Mouse (Mus musculus): Measurements from ENCODE around the gene Mdp1. TPM values are rescaled to one million over a fixed set of nuclear protein-coding genes. Genes with fewer than 3 reads are reported as not detected.

Gene Mdp1
- polyA plus RNA-seq, 1 experiment from 2014 or later = 61.9 TPM

GRCm38 (mm10) chr14:55682118-55682493, 21.8 kb upstream of the Mdp1 start:
- no peaks in the 10 kb centered on the region for H3K9me3 ChIP-seq (ENCODE audit: control insufficient read depth, low read length)
- ATAC-seq (replicated peaks; ENCODE audit: low FRiP score) (peak; percentile 59; the same call in 1 of the 2 replicates), DNase-seq (ENCODE audit: low spot score) (no peak)
- peaks cover 5% of the 10 kb centered on the region for H3K4me1 ChIP-seq (replicated peaks; ENCODE audit: control insufficient read depth, insufficient read depth, low read length)
- 18% methylated on average over 3 of the region's 3 CpGs for WGBS
- H3K36me3 ChIP-seq (ENCODE audit: control insufficient read depth, insufficient read depth, low read length) = peaks cover 8% of the 10 kb centered on the region; the same call in 1 of the 2 replicates
- no peak overlapping the region for H3K27ac ChIP-seq (ENCODE audit: low read depth, low read length)
- H3K4me3 ChIP-seq (ENCODE audit: low read depth, low read length) = peak overlapping the region; percentile 68
- H3K4me2 ChIP-seq (ENCODE audit: low read depth, low read length, severe bottlenecking) = peak overlapping the region; percentile 79
- peak overlapping the region; percentile 82 for H3K9ac ChIP-seq (ENCODE audit: low read length)
- no peaks in the 10 kb centered on the region for H3K27me3 ChIP-seq (ENCODE audit: control insufficient read depth, insufficient read depth, low read length)

GRCm38 (mm10) chr14:55681160-55682117, 21.1 kb upstream of the Mdp1 start, which contains the start of gene Tinf2:
Gene Tinf2 (minus strand): TSS chr14:55681820.
- H3K9me3 ChIP-seq (ENCODE audit: control insufficient read depth, low read length) = no peaks in the 10 kb centered on the region
- DNase-seq (ENCODE audit: low spot score) = peak; percentile 98
- H3K36me3 ChIP-seq (ENCODE audit: control insufficient read depth, insufficient read depth, low read length) = peaks cover 8% of the 10 kb centered on the region; the same call in 1 of the 2 replicates
- H3K4me1 ChIP-seq (replicated peaks; ENCODE audit: control insufficient read depth, insufficient read depth, low read length) = peaks cover 5% of the 10 kb centered on the region
- no peaks in the 10 kb centered on the region for H3K27me3 ChIP-seq (ENCODE audit: control insufficient read depth, insufficient read depth, low read length)
- under 1% methylated on average over 66 of the region's 66 CpGs for WGBS
- peak within 1 kb of the TSS; percentile 82 for H3K9ac ChIP-seq (ENCODE audit: low read length)
- peak within 1 kb of the TSS; percentile 68 for H3K4me3 ChIP-seq (ENCODE audit: low read depth, low read length)
- peak within 1 kb of the TSS; percentile 53 for H3K27ac ChIP-seq (ENCODE audit: low read depth, low read length)
- ATAC-seq (replicated peaks; ENCODE audit: low FRiP score) = peak; percentile 98
- H3K4me2 ChIP-seq (ENCODE audit: low read depth, low read length, severe bottlenecking) = peak within 1 kb of the TSS; percentile 79

- Histone ChIP-seq H3K27ac (ENCODE audit: low read depth, low read length) (no peak overlapping the region), H3K36me3 (ENCODE audit: control insufficient read depth, insufficient read depth, low read length) (peaks cover 8% of the 10 kb centered on the region; the same call in 1 of the 2 replicates), H3K4me1 (replicated peaks; ENCODE audit: control insufficient read depth, insufficient read depth, low read length) (peaks cover 5% of the 10 kb centered on the region), H3K9me3 (ENCODE audit: control insufficient read depth, low read length) (no peaks in the 10 kb centered on the region), H3K27me3 (ENCODE audit: control insufficient read depth, insufficient read depth, low read length) (no peaks in the 10 kb centered on the region), H3K4me3 (ENCODE audit: low read depth, low read length) (no peak overlapping the region), H3K4me2 (ENCODE audit: low read depth, low read length, severe bottlenecking) (no peak overlapping the region), H3K9ac (ENCODE audit: low read length) (no peak overlapping the region)
- DNase-seq (ENCODE audit: low spot score) (no peak), ATAC-seq (replicated peaks; ENCODE audit: low FRiP score) (no peak)
- 86% methylated on average over 4 of the region's 4 CpGs for WGBS
These were observed 17.3 kb upstream of the Mdp1 start for GRCm38 (mm10) chr14:55677615-55678014.

DNA sequence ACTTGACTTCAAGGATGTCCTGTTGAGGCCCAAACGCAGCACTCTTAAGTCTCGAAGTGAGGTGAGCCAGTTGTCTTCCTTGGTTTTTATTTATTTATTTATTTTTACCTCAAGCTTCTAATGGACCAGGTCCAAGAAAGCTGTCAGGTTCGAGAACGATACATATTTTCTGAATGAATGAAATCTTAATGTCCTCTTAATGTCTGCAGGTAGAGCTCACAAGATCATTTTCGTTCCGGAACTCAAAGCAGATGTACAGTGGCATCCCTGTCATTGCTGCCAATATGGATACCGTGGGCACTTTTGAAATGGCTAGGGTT, 12.4 kb upstream of the Mdp1 start:
- H3K9me3 ChIP-seq (ENCODE audit: control insufficient read depth, low read length) = no peaks in the 10 kb centered on the region
- 0 out of 2 replicates have a peak, but pooled peaks cover 2% of the 10 kb centered on the region for H3K4me1 ChIP-seq (replicated peaks; ENCODE audit: control insufficient read depth, insufficient read depth, low read length)
- 83% methylated on average over 7 of the region's 7 CpGs for WGBS
- ATAC-seq (replicated peaks; ENCODE audit: low FRiP score) = no peak
- no peak for DNase-seq (ENCODE audit: low spot score)
- no peak overlapping the region for H3K27ac ChIP-seq (ENCODE audit: low read depth, low read length)
- no peaks in the 10 kb centered on the region; the same call in 1 of the 2 replicates for H3K36me3 ChIP-seq (ENCODE audit: control insufficient read depth, insufficient read depth, low read length)
- H3K4me3 ChIP-seq (ENCODE audit: low read depth, low read length) = peak overlapping the region; percentile 83
- no peaks in the 10 kb centered on the region for H3K27me3 ChIP-seq (ENCODE audit: control insufficient read depth, insufficient read depth, low read length)
- peak overlapping the region; percentile 54 for H3K4me2 ChIP-seq (ENCODE audit: low read depth, low read length, severe bottlenecking)
- H3K9ac ChIP-seq (ENCODE audit: low read length) = peak overlapping the region; percentile 38

GRCm38 (mm10) chr14:55671833-55672740, 11.8 kb upstream of the Mdp1 start, which contains the start of the genes Gmpr2 and Nedd8:
Gene Gmpr2 (plus strand): TSS chr14:55671941.
Gene Nedd8 (minus strand): TSS chr14:55672124.
- WGBS = 1% methylated on average over 38 of the region's 38 CpGs

GRCm38 (mm10) chr14:55671486-55671832, 11.2 kb upstream of the Mdp1 start:
- Histone ChIP-seq H3K4me3 (ENCODE audit: low read depth, low read length) (peak overlapping the region; percentile 83), H3K27ac (ENCODE audit: low read depth, low read length) (peak overlapping the region; percentile 79), H3K36me3 (ENCODE audit: control insufficient read depth, insufficient read depth, low read length) (no peaks in the 10 kb centered on the region), H3K9ac (ENCODE audit: low read length) (peak overlapping the region; percentile 76), H3K9me3 (ENCODE audit: control insufficient read depth, low read length) (no peaks in the 10 kb centered on the region), H3K4me1 (replicated peaks; ENCODE audit: control insufficient read depth, insufficient read depth, low read length) (0 out of 2 replicates have a peak, but pooled peaks cover 2% of the 10 kb centered on the region), H3K4me2 (ENCODE audit: low read depth, low read length, severe bottlenecking) (peak overlapping the region; percentile 54), H3K27me3 (ENCODE audit: control insufficient read depth, insufficient read depth, low read length) (no peaks in the 10 kb centered on the region)
- ATAC-seq (replicated peaks; ENCODE audit: low FRiP score) (peak; percentile 48), DNase-seq (ENCODE audit: low spot score) (no peak)
- 0% methylated on average over 12 of the region's 12 CpGs for WGBS

More at GRCm38 (mm10) chr14:55671833-55672740, 11.8 kb upstream of the Mdp1 start, which contains the start of the genes Gmpr2 and Nedd8:
- 0 out of 2 replicates have a peak, but pooled peaks cover 2% of the 10 kb centered on the region for H3K4me1 ChIP-seq (replicated peaks; ENCODE audit: control insufficient read depth, insufficient read depth, low read length)
- ATAC-seq (replicated peaks; ENCODE audit: low FRiP score) (peak; percentile 96), DNase-seq (ENCODE audit: low spot score) (peak; percentile 91)
- H3K27me3 ChIP-seq (ENCODE audit: control insufficient read depth, insufficient read depth, low read length) = no peaks in the 10 kb centered on the region
- H3K27ac ChIP-seq (ENCODE audit: low read depth, low read length) = peak within 1 kb of the TSS; percentile 79
- H3K4me3 ChIP-seq (ENCODE audit: low read depth, low read length) = peak within 1 kb of the TSS; percentile 83
- peak within 1 kb of the TSS; percentile 54 for H3K4me2 ChIP-seq (ENCODE audit: low read depth, low read length, severe bottlenecking)
- no peaks in the 10 kb centered on the region for H3K9me3 ChIP-seq (ENCODE audit: control insufficient read depth, low read length)
- no peaks in the 10 kb centered on the region; the same call in 1 of the 2 replicates for H3K36me3 ChIP-seq (ENCODE audit: control insufficient read depth, insufficient read depth, low read length)
- H3K9ac ChIP-seq (ENCODE audit: low read length) = peak within 1 kb of the TSS; percentile 76

- H3K4me3 ChIP-seq (ENCODE audit: low read depth, low read length) = peak overlapping the region; percentile 58
- DNase-seq (ENCODE audit: low spot score) = no peak
- H3K9me3 ChIP-seq (ENCODE audit: control insufficient read depth, low read length) = no peaks in the 10 kb centered on the region
- H3K9ac ChIP-seq (ENCODE audit: low read length) = no peak overlapping the region; the same call in 1 of the 2 replicates
- H3K27me3 ChIP-seq (ENCODE audit: control insufficient read depth, insufficient read depth, low read length) = no peaks in the 10 kb centered on the region
- no peaks in the 10 kb centered on the region; the same call in 1 of the 2 replicates for H3K36me3 ChIP-seq (ENCODE audit: control insufficient read depth, insufficient read depth, low read length)
- no peak overlapping the region; the same call in 1 of the 2 replicates for H3K4me2 ChIP-seq (ENCODE audit: low read depth, low read length, severe bottlenecking)
- H3K27ac ChIP-seq (ENCODE audit: low read depth, low read length) = no peak overlapping the region
- 0 out of 2 replicates have a peak, but pooled peaks cover 2% of the 10 kb centered on the region for H3K4me1 ChIP-seq (replicated peaks; ENCODE audit: control insufficient read depth, insufficient read depth, low read length)
- WGBS = 44% methylated on average over 2 of the region's 2 CpGs
- ATAC-seq (replicated peaks; ENCODE audit: low FRiP score) = no peak
These were observed 328 bp upstream of the Mdp1 start for GRCm38 (mm10) chr14:55660636-55661035.

DNA sequence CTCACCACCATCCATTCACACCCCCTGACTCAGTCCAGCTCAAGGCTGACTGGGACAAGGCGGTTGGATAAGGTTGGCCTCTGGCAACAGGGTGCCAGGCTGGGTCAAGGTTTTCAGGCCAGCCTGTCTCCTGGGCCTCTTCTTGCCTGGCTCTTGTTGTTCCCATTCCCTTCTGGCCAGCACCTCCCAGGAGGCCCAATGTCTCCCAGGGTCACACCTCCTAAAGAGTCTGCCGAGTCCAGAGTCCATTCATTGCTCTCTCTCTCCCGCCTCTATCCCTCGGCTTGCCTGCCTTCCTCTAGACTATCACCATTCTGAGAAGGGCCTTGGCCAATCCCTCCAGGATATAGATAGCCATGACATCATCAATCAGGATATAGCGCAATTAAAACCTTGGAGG, 2.3 kb downstream of the Mdp1 start:
- Histone ChIP-seq H3K4me3 (ENCODE audit: low read depth, low read length) (no peak overlapping the region), H3K4me1 (replicated peaks; ENCODE audit: control insufficient read depth, insufficient read depth, low read length) (0 out of 2 replicates have a peak, but pooled peaks cover 2% of the 10 kb centered on the region), H3K9me3 (ENCODE audit: control insufficient read depth, low read length) (no peaks in the 10 kb centered on the region), H3K9ac (ENCODE audit: low read length) (no peak overlapping the region), H3K36me3 (ENCODE audit: control insufficient read depth, insufficient read depth, low read length) (no peaks in the 10 kb centered on the region), H3K27me3 (ENCODE audit: control insufficient read depth, insufficient read depth, low read length) (no peaks in the 10 kb centered on the region), H3K27ac (ENCODE audit: low read depth, low read length) (no peak overlapping the region), H3K4me2 (ENCODE audit: low read depth, low read length, severe bottlenecking) (no peak overlapping the region)
- DNase-seq (ENCODE audit: low spot score) (no peak), ATAC-seq (replicated peaks; ENCODE audit: low FRiP score) (no peak)
- 93% methylated on average over 5 of the region's 5 CpGs for WGBS
